Mouse (Mus musculus): Measurements from ENCODE around the gene Bcl9. TPM values are rescaled to one million over a fixed set of nuclear protein-coding genes. Genes with fewer than 3 reads are reported as not detected.

Gene Bcl9
- polyA plus RNA-seq, 1 experiment from 2014 or later = 75.4 TPM

DNA sequence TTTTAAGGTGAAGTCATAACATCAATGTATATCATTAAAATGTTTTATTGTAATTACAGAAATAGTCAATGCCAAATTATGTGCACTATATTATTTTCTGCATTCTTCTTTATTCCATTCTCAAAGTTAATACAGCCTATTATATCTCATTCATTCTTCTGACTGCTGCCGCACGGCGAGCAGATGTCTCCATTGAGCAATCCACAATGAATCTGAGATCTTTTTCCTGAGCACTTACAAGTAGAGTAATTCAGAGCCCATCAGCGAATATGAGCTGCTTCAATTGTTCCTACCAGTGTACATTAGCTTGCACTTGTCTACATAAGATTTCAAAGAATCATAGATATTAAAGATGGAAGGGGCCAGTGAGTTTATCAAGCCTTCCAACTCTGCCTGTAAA is 12.8 kb downstream of the Bcl9 start:
- no peaks in the 10 kb centered on the region for H3K9me3 ChIP-seq
- WGBS = 86% methylated on average over 4 of the region's 4 CpGs
- ATAC-seq (ENCODE audit: low read depth) = no peak
- H3K36me3 ChIP-seq = peaks cover 8% of the 10 kb centered on the region
- H3K27me3 ChIP-seq = no peaks in the 10 kb centered on the region
- no peak overlapping the region for H3K9ac ChIP-seq
- H3K4me3 ChIP-seq = no peak overlapping the region
- H3K27ac ChIP-seq (replicated peaks) = no peak overlapping the region
- H3K4me2 ChIP-seq = no peak overlapping the region
- H3K4me1 ChIP-seq (replicated peaks) = peaks cover 17% of the 10 kb centered on the region; the same call in 1 of the 2 replicates

DNA sequence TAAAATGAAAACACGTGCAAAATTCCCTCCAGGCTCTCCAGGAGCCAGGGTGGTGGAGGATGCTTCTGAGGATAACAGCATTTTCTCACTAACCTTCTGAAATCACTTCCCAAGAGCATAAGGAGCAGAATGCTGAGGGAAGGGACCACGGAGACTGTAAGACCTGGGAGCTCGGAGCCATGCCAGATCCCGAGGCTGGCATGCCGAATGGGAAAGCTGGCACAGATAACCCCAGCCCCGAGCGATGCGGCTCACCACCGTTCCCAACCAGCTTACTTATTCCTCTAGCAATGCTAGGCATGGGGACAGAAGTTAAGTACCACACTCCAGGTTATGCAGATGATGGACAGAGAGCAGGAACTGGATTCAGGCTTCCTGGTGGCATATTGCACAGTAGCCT is 13.7 kb downstream of the Bcl9 start:
- H3K4me2 ChIP-seq = no peak overlapping the region
- no peaks in the 10 kb centered on the region for H3K27me3 ChIP-seq
- H3K4me1 ChIP-seq (replicated peaks) = peaks cover 14% of the 10 kb centered on the region; the same call in 1 of the 2 replicates
- no peak for ATAC-seq (ENCODE audit: low read depth)
- no peak overlapping the region for H3K9ac ChIP-seq
- WGBS = 94% methylated on average over 9 of the region's 9 CpGs
- H3K27ac ChIP-seq (replicated peaks) = no peak overlapping the region
- no peak overlapping the region for H3K4me3 ChIP-seq
- H3K36me3 ChIP-seq = peaks cover 8% of the 10 kb centered on the region
- no peaks in the 10 kb centered on the region for H3K9me3 ChIP-seq

DNA sequence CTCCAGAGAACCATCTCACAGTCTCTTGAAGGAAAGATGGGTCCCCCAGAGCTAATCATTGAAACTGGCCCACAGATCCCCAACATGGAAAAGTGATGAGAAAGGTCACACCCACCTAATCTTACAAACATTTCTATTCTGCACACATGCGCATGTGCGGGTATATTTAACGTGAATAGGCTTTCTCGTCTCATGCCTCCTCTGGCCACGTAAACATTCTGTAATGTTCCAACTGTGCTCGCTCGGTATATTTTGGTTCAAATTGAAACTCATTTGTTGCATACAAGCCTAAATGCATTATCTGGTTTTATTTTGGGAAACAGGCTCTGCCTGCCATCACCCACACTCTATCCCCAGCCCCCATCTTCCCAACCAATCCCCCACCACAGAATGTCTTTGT is 16.3 kb downstream of the Bcl9 start:
- Histone ChIP-seq H3K27ac (replicated peaks) (no peak overlapping the region), H3K9me3 (no peaks in the 10 kb centered on the region), H3K9ac (no peak overlapping the region), H3K27me3 (no peaks in the 10 kb centered on the region), H3K4me2 (no peak overlapping the region), H3K4me1 (replicated peaks) (0 out of 2 replicates have a peak, but pooled peaks cover 8% of the 10 kb centered on the region), H3K4me3 (no peak overlapping the region), H3K36me3 (peaks cover 8% of the 10 kb centered on the region)
- WGBS = 93% methylated on average over 7 of the region's 7 CpGs
- no peak for ATAC-seq (ENCODE audit: low read depth)

DNA sequence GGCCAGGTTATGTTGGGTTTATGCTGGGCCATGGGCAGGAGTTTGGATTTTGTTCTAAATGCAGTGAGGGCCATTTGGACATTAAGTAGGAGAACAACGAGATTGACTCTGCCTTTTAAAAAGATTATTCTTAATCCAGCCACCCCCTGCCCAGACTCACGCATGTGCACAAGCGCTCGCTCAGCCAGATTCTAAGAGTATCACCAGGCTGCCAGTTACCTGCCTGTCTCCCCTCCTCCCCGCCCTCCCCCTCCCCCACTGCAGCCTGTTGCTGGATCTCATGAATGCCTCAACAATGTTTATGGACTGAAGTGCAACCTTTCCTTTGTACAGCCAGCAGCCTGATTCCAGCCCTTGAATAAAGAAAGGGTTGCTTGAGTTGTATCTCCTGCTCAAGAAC is 22.0 kb downstream of the Bcl9 start:
- Histone ChIP-seq H3K9ac (no peak overlapping the region), H3K27ac (replicated peaks) (no peak overlapping the region), H3K36me3 (peaks cover 7% of the 10 kb centered on the region; the same call in 1 of the 2 replicates), H3K4me2 (no peak overlapping the region), H3K4me3 (no peak overlapping the region), H3K27me3 (no peaks in the 10 kb centered on the region), H3K4me1 (replicated peaks) (peaks cover 10% of the 10 kb centered on the region), H3K9me3 (no peaks in the 10 kb centered on the region)
- ATAC-seq (ENCODE audit: low read depth) = no peak
- 78% methylated on average over 5 of the region's 5 CpGs for WGBS

DNA sequence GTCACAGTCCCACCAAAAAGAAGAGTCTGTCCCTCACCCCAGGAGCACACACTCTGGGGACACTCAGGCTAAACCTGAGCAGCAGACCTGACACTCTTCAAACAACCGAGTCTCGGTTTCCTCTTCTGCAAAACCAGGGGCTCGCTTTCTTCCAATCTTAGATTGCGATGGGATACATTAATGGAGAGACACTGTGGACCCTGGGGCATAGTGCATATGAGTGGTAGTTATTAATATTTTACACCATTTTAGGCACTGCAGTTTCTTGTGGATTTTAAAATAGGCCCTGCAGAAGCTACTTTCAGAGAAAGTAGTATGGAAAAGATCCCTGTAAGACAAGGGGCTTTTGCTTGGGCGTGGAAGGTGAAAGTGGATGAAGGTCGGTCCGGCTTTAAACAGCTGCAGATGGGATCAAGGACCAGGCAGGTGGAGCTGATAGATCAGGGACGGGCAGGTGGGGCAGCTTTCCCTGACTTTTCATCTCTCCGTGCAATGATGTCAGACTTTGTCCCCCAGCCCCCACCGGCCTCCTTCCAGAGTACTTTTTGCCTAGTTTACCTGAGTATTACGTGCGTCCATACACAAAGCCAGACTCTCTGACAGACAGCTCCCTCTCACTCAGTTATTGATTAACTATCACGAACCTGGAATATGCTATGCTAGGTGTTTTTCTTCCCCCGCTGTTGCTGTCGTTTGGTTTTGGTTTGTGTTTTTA is 23.0 kb downstream of the Bcl9 start:
- ATAC-seq (ENCODE audit: low read depth) = no peak
- Histone ChIP-seq H3K4me2 (no peak overlapping the region), H3K36me3 (peaks cover 7% of the 10 kb centered on the region; the same call in 1 of the 2 replicates), H3K9ac (no peak overlapping the region), H3K27me3 (no peaks in the 10 kb centered on the region), H3K9me3 (no peaks in the 10 kb centered on the region), H3K4me3 (no peak overlapping the region), H3K27ac (replicated peaks) (no peak overlapping the region), H3K4me1 (replicated peaks) (peaks cover 11% of the 10 kb centered on the region)
- 91% methylated on average over 15 of the region's 15 CpGs for WGBS

DNA sequence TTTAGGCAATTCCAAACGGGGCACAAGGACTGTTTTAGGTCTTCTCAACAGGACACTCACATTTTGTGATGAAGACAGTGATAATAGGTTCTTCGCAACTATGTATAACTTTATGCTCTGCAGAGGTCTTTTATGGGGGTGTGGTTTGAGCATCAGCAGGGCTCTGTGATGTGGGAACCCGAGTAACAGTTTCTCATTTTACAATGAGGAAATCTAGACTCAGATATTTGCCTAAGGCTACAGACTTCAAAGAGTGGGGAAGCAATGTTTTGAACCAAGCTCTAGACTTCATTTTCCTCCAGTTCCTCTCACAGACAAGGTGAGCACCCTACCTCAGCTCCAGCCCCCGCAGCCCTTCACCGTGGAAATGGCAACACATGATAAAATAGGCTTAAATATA is 23.8 kb downstream of the Bcl9 start:
- no peak overlapping the region for H3K27ac ChIP-seq (replicated peaks)
- no peaks in the 10 kb centered on the region for H3K27me3 ChIP-seq
- peaks cover 11% of the 10 kb centered on the region for H3K4me1 ChIP-seq (replicated peaks)
- H3K4me2 ChIP-seq = no peak overlapping the region
- no peak overlapping the region for H3K4me3 ChIP-seq
- no peak overlapping the region for H3K9ac ChIP-seq
- H3K36me3 ChIP-seq = peaks cover 7% of the 10 kb centered on the region; the same call in 1 of the 2 replicates
- no peak for ATAC-seq (ENCODE audit: low read depth)
- WGBS = 92% methylated on average over 5 of the region's 5 CpGs
- no peaks in the 10 kb centered on the region for H3K9me3 ChIP-seq

DNA sequence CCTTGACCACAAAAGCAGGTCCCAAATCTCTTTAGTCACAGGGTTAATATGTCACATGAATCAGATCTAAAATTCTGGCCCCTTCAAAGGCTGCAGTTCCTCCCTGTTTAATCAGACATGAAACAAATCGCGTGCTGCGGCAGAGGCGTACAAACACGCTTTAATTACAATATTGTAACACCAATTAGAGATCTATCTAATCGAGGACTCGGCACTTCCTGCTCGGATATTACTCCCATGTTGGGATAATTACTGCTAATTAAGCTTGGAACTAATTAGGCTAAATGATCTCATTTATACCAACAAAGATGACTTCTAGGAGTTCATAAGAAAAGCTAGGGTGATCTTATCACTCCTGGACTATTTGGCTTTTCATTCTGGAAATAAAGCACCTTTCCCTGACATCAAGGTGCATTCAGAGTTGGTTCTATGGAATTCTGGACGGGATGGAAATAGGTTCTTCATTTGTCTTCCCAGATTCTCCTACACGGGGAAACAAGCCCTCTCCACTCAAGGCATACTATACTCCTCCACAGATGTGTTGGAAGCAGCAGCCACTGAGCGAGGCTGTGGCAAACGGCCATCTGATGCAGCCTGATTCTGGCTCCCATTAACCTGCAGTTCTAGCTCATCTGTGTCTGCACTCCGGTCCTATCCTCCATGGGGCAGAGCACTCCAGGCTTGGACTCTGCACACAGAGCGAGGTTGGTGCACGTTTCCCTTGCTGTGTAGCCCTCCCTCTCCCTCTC is 31.9 kb downstream of the Bcl9 start:
- H3K27me3 ChIP-seq = no peaks in the 10 kb centered on the region
- 61% methylated on average over 15 of the region's 15 CpGs for WGBS
- ATAC-seq (ENCODE audit: low read depth) = peak; percentile 62
- H3K27ac ChIP-seq (replicated peaks) = peak overlapping the region; percentile 65
- H3K36me3 ChIP-seq = peaks cover 13% of the 10 kb centered on the region; the same call in 1 of the 2 replicates
- H3K4me1 ChIP-seq (replicated peaks) = peaks cover 37% of the 10 kb centered on the region
- no peaks in the 10 kb centered on the region for H3K9me3 ChIP-seq
- H3K4me3 ChIP-seq = no peak overlapping the region
- 0 out of 2 replicates have a peak overlapping the region, but pooled peaks have one; percentile 19 for H3K9ac ChIP-seq
- H3K4me2 ChIP-seq = 0 out of 2 replicates have a peak overlapping the region, but pooled peaks have one; percentile 1

DNA sequence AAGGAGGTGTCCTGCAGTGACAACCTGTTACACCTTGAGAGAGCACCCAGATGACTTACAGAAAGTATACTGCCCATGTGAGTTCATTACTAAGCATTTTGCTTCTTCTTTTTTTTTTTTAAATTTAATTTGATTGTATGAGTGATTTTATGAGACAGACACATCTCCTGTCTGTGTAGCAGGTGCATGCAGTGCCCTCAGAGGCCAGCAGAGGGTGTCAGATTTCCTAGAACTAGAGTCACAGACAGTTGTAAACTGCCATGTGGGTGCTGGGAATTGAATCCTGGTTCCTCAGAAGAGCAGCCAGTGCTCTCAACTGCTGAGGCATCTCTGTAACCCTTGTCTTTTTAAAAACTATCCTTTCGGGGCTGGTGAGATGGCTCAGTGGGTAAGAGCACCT is 35.5 kb downstream of the Bcl9 start:
- H3K36me3 ChIP-seq = peaks cover 18% of the 10 kb centered on the region
- H3K4me1 ChIP-seq (replicated peaks) = peaks cover 24% of the 10 kb centered on the region
- H3K27ac ChIP-seq (replicated peaks) = no peak overlapping the region
- 93% methylated on average over 1 of the region's 1 CpGs for WGBS
- no peak overlapping the region for H3K4me3 ChIP-seq
- H3K27me3 ChIP-seq = no peaks in the 10 kb centered on the region
- peaks cover 18% of the 10 kb centered on the region; the same call in 1 of the 2 replicates for H3K9me3 ChIP-seq
- no peak overlapping the region for H3K4me2 ChIP-seq
- H3K9ac ChIP-seq = no peak overlapping the region
- no peak for ATAC-seq (ENCODE audit: low read depth)

DNA sequence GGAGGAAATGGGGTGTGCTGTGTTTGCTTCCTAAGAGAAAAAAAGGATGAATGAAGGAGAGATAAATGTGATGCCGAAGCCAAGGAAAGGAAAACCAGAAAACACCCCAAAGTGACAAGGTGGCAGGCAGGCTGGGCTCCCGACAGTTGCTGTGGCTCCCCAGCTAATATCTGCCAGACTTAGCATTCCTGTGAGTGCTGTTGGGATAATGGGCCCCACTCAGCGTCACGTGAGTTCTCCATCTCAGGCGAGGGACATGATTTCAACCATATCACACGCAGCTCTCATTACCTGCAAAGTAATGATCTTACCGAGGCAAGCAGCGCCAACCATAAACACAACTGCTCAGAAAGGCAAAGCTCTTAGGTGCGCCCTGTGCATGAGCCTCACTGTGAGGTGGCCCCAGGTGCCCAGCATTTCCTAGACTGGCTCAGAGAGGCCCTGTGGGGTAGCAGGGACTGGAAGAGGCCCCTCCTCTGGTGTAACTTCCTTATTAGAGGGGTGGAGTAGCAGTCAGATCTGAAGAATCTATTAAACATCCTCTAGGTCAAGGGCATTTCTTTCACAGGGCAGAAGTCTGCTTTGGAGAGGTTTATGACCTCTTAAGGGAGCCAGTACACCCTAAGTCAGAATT is 41.9 kb downstream of the Bcl9 start:
- H3K27me3 ChIP-seq = no peaks in the 10 kb centered on the region
- H3K4me2 ChIP-seq = peak overlapping the region; percentile 22
- peaks cover 32% of the 10 kb centered on the region for H3K4me1 ChIP-seq (replicated peaks)
- H3K4me3 ChIP-seq = no peak overlapping the region
- peak overlapping the region; percentile 64 for H3K27ac ChIP-seq (replicated peaks)
- peaks cover 18% of the 10 kb centered on the region; the same call in 1 of the 2 replicates for H3K9me3 ChIP-seq
- peak overlapping the region; percentile 34; the same call in 1 of the 2 replicates for H3K9ac ChIP-seq
- ATAC-seq (ENCODE audit: low read depth) = peak; percentile 76
- H3K36me3 ChIP-seq = peaks cover 14% of the 10 kb centered on the region
- 21% methylated on average over 9 of the region's 9 CpGs for WGBS

DNA sequence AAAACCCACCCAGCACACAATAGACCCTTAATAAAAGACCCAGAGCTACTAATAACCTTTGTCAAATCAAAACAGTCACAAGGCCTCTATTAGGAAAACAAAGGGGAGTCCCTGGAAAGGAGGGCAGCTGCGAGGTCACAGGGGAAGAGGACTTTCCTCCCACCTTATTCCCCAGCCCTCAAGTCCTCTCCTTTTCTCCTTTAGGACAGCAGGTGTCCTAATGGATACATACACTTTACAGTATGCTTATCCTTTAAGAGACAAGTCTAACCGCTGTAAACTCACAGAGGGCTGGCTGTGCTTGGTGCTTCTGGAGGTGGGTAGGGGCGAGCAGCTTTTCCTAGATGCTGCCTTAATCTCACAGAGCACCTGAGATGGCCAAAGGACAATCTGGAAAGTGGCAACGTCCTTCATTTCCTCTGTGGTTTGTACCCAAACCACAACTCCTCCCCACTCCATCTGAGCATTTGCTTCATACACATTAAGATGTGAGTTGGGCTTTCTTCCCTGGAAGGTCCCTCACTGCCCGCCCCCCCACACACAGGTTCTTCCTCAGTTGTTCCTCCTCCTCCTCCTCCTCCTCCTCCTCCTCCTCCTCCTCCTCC is 42.8 kb downstream of the Bcl9 start:
- no peak for ATAC-seq (ENCODE audit: low read depth)
- WGBS = 18% methylated on average over 5 of the region's 5 CpGs
- Histone ChIP-seq H3K9me3 (peaks cover 17% of the 10 kb centered on the region; the same call in 1 of the 2 replicates), H3K4me3 (no peak overlapping the region), H3K4me2 (no peak overlapping the region), H3K27me3 (no peaks in the 10 kb centered on the region), H3K27ac (replicated peaks) (no peak overlapping the region), H3K4me1 (replicated peaks) (peaks cover 32% of the 10 kb centered on the region), H3K36me3 (peaks cover 14% of the 10 kb centered on the region), H3K9ac (0 out of 2 replicates have a peak overlapping the region, but pooled peaks have one; percentile 34)

DNA sequence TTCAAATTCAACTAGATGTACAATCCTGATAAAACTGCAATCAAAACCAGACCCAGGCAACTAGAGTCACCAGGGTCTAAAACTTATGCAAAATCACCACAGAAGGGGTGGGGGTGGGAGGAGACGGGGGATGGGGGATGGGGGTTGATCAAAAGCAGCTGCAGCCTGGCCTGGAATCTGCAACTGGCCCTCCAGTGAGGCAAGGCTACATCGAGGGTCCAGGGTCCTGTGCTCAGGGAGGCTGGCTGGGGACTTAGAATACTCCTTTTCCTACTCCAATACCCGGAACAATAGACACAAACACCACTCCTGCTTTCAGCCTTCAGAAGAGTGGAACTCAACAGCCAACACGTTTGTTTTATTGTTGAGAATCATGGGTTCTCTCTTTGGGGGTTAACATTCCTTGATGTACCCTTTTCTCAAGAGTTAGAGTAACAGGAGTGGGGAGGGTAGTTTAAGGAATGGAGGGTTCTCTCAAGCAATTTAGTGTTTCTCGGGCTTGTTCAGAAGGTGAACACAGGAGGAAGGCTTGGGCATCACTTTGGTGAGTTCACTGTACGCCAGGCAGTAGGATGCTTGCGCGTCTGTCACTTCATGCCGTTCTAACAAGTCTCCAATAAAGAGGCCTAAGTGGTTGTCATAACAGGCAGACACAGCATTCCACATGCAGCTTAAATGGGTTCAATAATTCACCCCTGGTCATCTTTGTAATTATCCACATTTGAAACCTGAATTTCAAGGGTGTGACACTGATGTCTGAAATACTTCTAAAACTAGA is 43.7 kb downstream of the Bcl9 start:
- Histone ChIP-seq H3K36me3 (peaks cover 5% of the 10 kb centered on the region; the same call in 1 of the 2 replicates), H3K4me2 (no peak overlapping the region), H3K27me3 (no peaks in the 10 kb centered on the region), H3K9me3 (peaks cover 7% of the 10 kb centered on the region; the same call in 1 of the 2 replicates), H3K4me3 (no peak overlapping the region), H3K4me1 (replicated peaks) (peaks cover 32% of the 10 kb centered on the region), H3K9ac (no peak overlapping the region), H3K27ac (replicated peaks) (no peak overlapping the region)
- WGBS = 18% methylated on average over 9 of the region's 9 CpGs
- ATAC-seq (ENCODE audit: low read depth) = no peak
